Mouse (Mus musculus) CH12.LX (cell line): ENCODE data around the gene Efhc2. TPM values are rescaled to one million over a fixed set of nuclear protein-coding genes. Genes with fewer than 3 reads are reported as not detected.

Experiments used
- DNase-seq: peaks from one replicate; pipeline ENCODE4 v3.0.0-alpha.2; 2013; ENCODE audit errors: extremely low read depth
- H3K27ac ChIP-seq: 2 replicates; pipeline ENCODE4 v1.5.1; 2012; ENCODE audit warnings: low read depth, mild to moderate bottlenecking, control low read depth, moderate library complexity; ENCODE audit not compliant: insufficient read depth
- H3K27me3 ChIP-seq: replicated peaks from 2 replicates; pipeline ENCODE3; 2012; ENCODE audit warnings: inconsistent platforms
- H3K36me3 ChIP-seq, 2 experiments: replicated peaks in 1 of 2; 2 replicates each; pipeline versions ENCODE3 to v1.6.1; 2012; ENCODE audit warnings: inconsistent platforms in 1 of 2, low read length in 1 of 2, mild to moderate bottlenecking in 1 of 2, mixed read lengths in 1 of 2, moderate library complexity in 1 of 2; ENCODE audit not compliant: control insufficient read depth in 1 of 2, insufficient read depth in 1 of 2
- H3K4me1 ChIP-seq, 2 experiments: 2 replicates each; pipeline ENCODE4 v1.6.1; 2012; ENCODE audit warnings: inconsistent platforms in 1 of 2, moderate library complexity in 1 of 2; ENCODE audit not compliant: insufficient read depth in 2 of 2, control insufficient read depth in 1 of 2
- H3K4me2 ChIP-seq: 2 replicates; pipeline ENCODE4 v1.6.1; 2012; ENCODE audit warnings: low read depth, mild to moderate bottlenecking, control low read depth; ENCODE audit not compliant: poor library complexity, insufficient read depth, severe bottlenecking
- H3K4me3 ChIP-seq, 3 experiments: fragments of 150-350 bp in 1 of 3; sonication (generic) in 1 of 3; replicated peaks in 1 of 3; 2 replicates each; pipeline versions ENCODE3 to v1.5.1; 2011 to 2012; ENCODE audit warnings: low read depth in 2 of 3, low read length in 2 of 3, mild to moderate bottlenecking in 2 of 3, moderate library complexity in 2 of 3, control low read depth in 1 of 3, improper control_type of control experiment in 1 of 3, inconsistent platforms in 1 of 3, mixed read lengths in 1 of 3; ENCODE audit not compliant: poor library complexity in 1 of 3
- H3K79me2 ChIP-seq: replicated peaks from 2 replicates; pipeline ENCODE4 v1.6.1; 2012; ENCODE audit warnings: mild to moderate bottlenecking, moderate library complexity; ENCODE audit not compliant: control insufficient read depth, poor library complexity, insufficient read depth, severe bottlenecking; ENCODE audit errors: extremely low read depth
- H3K9ac ChIP-seq: 2 replicates; pipeline ENCODE4 v1.6.1; 2012; ENCODE audit warnings: low read depth, mild to moderate bottlenecking, control low read depth, moderate library complexity; ENCODE audit not compliant: insufficient read depth
- H3K9me3 ChIP-seq: replicated peaks from 2 replicates; pipeline ENCODE3; 2012; ENCODE audit warnings: low read length, inconsistent platforms, mixed read lengths
- CHD1 ChIP-seq: IDR thresholded peaks from 2 replicates; pipeline ENCODE4 v1.6.1; 2012; ENCODE audit warnings: low read depth, low read length, improper control_type of control experiment, inconsistent platforms
- CTCF ChIP-seq, 2 experiments: IDR thresholded peaks in 1 of 2; conservative IDR thresholded peaks in 1 of 2; 2 replicates each; pipeline ENCODE4 v1.5.1; 2011 to 2012; ENCODE audit warnings: low read depth in 2 of 2, low read length in 2 of 2, improper control_type of control experiment in 1 of 2, inconsistent platforms in 1 of 2, mild to moderate bottlenecking in 1 of 2, moderate library complexity in 1 of 2
- EP300 ChIP-seq: IDR thresholded peaks from 2 replicates; pipeline ENCODE4 v1.6.1; 2011; ENCODE audit warnings: low read length, improper control_type of control experiment
- ETS1 ChIP-seq: conservative IDR thresholded peaks from 2 replicates; pipeline ENCODE4 v1.6.1; 2012; ENCODE audit warnings: low read depth, mild to moderate bottlenecking, inconsistent platforms, low read length, improper control_type of control experiment, moderate library complexity
- GABPA ChIP-seq: IDR thresholded peaks from 2 replicates; pipeline ENCODE4 v1.6.1; 2012; ENCODE audit warnings: low read depth, low read length, improper control_type of control experiment, inconsistent platforms; ENCODE audit not compliant: insufficient replicate concordance
- HCFC1 ChIP-seq: IDR thresholded peaks from 2 replicates; pipeline ENCODE4 v1.6.1; 2012; ENCODE audit warnings: low read depth, mild to moderate bottlenecking, inconsistent platforms, low read length, improper control_type of control experiment
- IRF4 ChIP-seq: IDR thresholded peaks from 2 replicates; pipeline ENCODE4 v1.6.1; 2014; ENCODE audit warnings: low read depth, mild to moderate bottlenecking, inconsistent platforms, low read length, improper control_type of control experiment
- JUN ChIP-seq: IDR thresholded peaks from 2 replicates; pipeline ENCODE4 v1.6.1; 2011; ENCODE audit warnings: low read depth, mild to moderate bottlenecking, low read length, improper control_type of control experiment, moderate library complexity; ENCODE audit not compliant: insufficient read depth
- KAT2A ChIP-seq: IDR thresholded peaks from 2 replicates; pipeline ENCODE4 v1.6.1; 2012; ENCODE audit warnings: low read length, improper control_type of control experiment, inconsistent platforms; ENCODE audit not compliant: insufficient replicate concordance
- NRF1 ChIP-seq: IDR thresholded peaks from 2 replicates; pipeline ENCODE4 v1.6.1; 2014; ENCODE audit warnings: low read depth, mild to moderate bottlenecking, inconsistent platforms, low read length, improper control_type of control experiment, moderate library complexity
- PAX5 ChIP-seq: IDR thresholded peaks from 2 replicates; pipeline ENCODE4 v1.6.1; 2012; ENCODE audit warnings: low read length, inconsistent platforms, mixed read lengths
- POLR2AphosphoS2 ChIP-seq: IDR thresholded peaks from 2 replicates; pipeline ENCODE4 v1.6.1; 2011; ENCODE audit warnings: low read depth, low read length, improper control_type of control experiment
- RAD21 ChIP-seq: IDR thresholded peaks from 2 replicates; pipeline ENCODE4 v1.6.1; 2011; ENCODE audit warnings: low read depth, mild to moderate bottlenecking, low read length, improper control_type of control experiment, moderate library complexity
- RCOR1 ChIP-seq: conservative IDR thresholded peaks from 2 replicates; pipeline ENCODE4 v1.6.1; 2012; ENCODE audit warnings: low read depth, mild to moderate bottlenecking, inconsistent platforms, low read length, improper control_type of control experiment
- SIN3A ChIP-seq: IDR thresholded peaks from 2 replicates; pipeline ENCODE4 v1.6.1; 2012; ENCODE audit warnings: low read length, improper control_type of control experiment, inconsistent platforms
- SMC3 ChIP-seq: IDR thresholded peaks from 2 replicates; pipeline ENCODE4 v1.6.1; 2011; ENCODE audit warnings: low read depth, low read length, improper control_type of control experiment
- TBP ChIP-seq: conservative IDR thresholded peaks from 2 replicates; pipeline ENCODE4 v1.6.1; 2011; ENCODE audit warnings: low read depth, low read length, improper control_type of control experiment
- UBTF ChIP-seq: IDR thresholded peaks from 2 replicates; pipeline ENCODE4 v1.6.1; 2012; ENCODE audit warnings: low read depth, mild to moderate bottlenecking, inconsistent platforms, low read length, improper control_type of control experiment, moderate library complexity
- ZC3H11A ChIP-seq: IDR thresholded peaks from 2 replicates; pipeline ENCODE4 v1.6.1; 2012; ENCODE audit warnings: low read depth, mild to moderate bottlenecking, inconsistent platforms, low read length, improper control_type of control experiment
- dilution Hi-C: fragments of 300-500 bp; cut with MboI; formaldehyde crosslinking; loops from 2 replicates; pipeline ENCODE4 v1.14.3; 2020; ENCODE audit warnings: low sequenced_read_pairs; ENCODE audit not compliant: extremely low pct_unique_long_range_greater_than_20kb, extremely low pct_ligation_motif_present
- in situ Hi-C: fragments of 300-500 bp; cut with MboI; formaldehyde crosslinking; loops from 3 replicates; pipeline ENCODE4 v1.14.3; 2019; ENCODE audit warnings: low sequenced_read_pairs, low pct_ligation_motif_present, low pct_unique_long_range_greater_than_20kb, mixed read lengths
- polyA plus RNA-seq: library from polyadenylated mRNA; unstranded; fragments of >175 nt; gene quantifications from 2 replicates; pipeline ENCODE4 v1.2.1, GENCODE M21; 2012; ENCODE audit warnings: low read depth; ENCODE audit not compliant: insufficient read length
- total RNA-seq, 2 experiments: library from RNA; depleted of rRNA; stranded (reverse); fragments of 300-350 nt in 1 of 2; fragments of >200 nt in 1 of 2; gene quantifications; 2 replicates each; pipeline ENCODE4 v1.2.3; 2012 to 2014

Efhc2 gene
- total and polyA plus RNA-seq, 3 experiments, result not detected

DNA sequence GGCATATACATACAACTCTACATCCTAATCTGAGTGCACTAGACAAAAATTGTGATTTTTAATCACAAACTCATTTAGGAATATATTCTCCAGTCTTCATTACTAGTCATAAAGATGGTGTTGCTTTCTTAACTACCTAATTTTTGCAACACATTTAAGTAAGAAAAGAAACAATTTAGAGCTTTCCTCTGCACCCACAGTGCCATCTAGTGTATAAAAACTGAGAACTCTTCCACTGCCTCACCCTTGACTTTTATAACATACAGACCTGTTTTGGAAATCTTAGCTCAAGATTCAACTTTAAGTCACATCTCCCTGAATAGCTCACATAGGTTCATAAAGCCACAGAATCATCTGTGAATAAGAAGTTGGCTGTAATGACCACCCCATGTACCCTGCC, 101.7 kb downstream of the Efhc2 start:
- in situ Hi-C loops (no loop called here), dilution Hi-C loops (no loop called here)
- no peak overlapping the region for H3K9ac ChIP-seq
- no peaks in the 10 kb centered on the region for H3K79me2 ChIP-seq
- no peak overlapping the region for H3K27ac ChIP-seq
- H3K36me3 ChIP-seq, result no peaks in the 10 kb centered on the region
- H3K4me3 ChIP-seq, result no peak overlapping the region
- H3K27me3 ChIP-seq, result no peaks in the 10 kb centered on the region
- H3K4me1 ChIP-seq, result no peaks in the 10 kb centered on the region
- TF ChIP-seq PAX5 (no peak), RAD21 (peak; percentile 16), TBP (no peak), CTCF (conservative IDR thresholded peaks at IDR 0.05 in 1 of 2, IDR thresholded peaks at IDR 0.05 in 1 of 2; ENCODE audit: low read depth in 2 of 2, low read length in 2 of 2) (peak in 1 of 2 experiments; percentile 41; a peak in 2 of 4 replicates)
- no peaks in the 10 kb centered on the region for H3K9me3 ChIP-seq
- H3K4me2 ChIP-seq, result no peak overlapping the region
- DNase-seq, result no peak

DNA sequence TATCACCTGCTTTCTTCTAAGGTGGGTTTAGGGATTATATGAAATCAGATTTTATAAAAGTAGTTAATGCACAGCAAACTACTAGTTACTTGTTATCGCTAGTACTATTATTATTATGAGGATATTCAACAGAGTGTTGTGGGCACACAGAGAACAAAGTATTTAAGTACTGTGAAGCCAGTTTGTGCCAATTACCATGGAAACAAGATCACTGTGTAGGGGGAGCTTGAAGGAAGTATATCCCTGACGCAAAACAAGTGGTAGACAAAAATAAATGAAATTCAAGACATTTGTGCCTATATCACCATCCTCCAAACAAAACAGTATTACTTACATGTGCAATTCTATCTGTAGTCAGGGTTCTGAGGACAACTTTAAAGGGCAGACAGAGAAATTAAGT, 105.7 kb downstream of the Efhc2 start:
- H3K27me3 ChIP-seq, result no peaks in the 10 kb centered on the region

DNA sequence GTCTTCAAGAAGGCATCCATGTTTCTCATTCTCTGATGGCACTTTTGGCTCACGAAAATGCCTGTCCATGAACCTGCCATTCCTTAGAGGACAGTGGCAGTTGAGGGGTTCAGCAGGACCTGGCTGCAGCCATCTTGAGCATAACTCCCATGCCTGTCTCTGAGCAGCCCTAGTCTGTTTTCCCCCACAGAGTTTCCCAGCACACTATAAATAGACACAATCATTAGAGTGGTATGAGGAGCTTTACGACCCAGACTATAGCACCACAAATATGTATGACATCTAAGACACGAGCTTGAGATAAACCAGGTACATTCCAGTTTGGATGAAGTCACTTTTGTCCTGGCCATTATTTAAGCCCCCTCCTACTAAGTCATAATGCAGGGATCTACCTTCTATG, 143.4 kb downstream of the Efhc2 start:
- no peak overlapping the region for H3K9ac ChIP-seq
- H3K4me2 ChIP-seq, result no peak overlapping the region
- H3K36me3 ChIP-seq, result no peaks in the 10 kb centered on the region
- H3K4me3 ChIP-seq, result no peak overlapping the region
- TF ChIP-seq GABPA (no peak), JUN (no peak), POLR2AphosphoS2 (no peak), UBTF (no peak), NRF1 (no peak), ETS1 (no peak), KAT2A (no peak), ZC3H11A (no peak), EP300 (no peak), IRF4 (no peak), SIN3A (no peak), RCOR1 (no peak), CHD1 (no peak)
- in situ Hi-C loops, result no loop called here
- H3K27ac ChIP-seq, result no peak overlapping the region
- H3K9me3 ChIP-seq, result no peaks in the 10 kb centered on the region
- no peaks in the 10 kb centered on the region for H3K4me1 ChIP-seq
- H3K79me2 ChIP-seq, result no peaks in the 10 kb centered on the region
- dilution Hi-C loops, result no loop called here
- no peaks in the 10 kb centered on the region for H3K27me3 ChIP-seq
- no peak for DNase-seq

More for the DNA sequence above, 105.7 kb downstream of the Efhc2 start:
- H3K79me2 ChIP-seq, result no peaks in the 10 kb centered on the region
- in situ Hi-C loops, result no loop called here
- H3K4me1 ChIP-seq, result no peaks in the 10 kb centered on the region
- H3K27ac ChIP-seq, result no peak overlapping the region
- no peak overlapping the region for H3K4me3 ChIP-seq
- H3K36me3 ChIP-seq, result no peaks in the 10 kb centered on the region
- no peaks in the 10 kb centered on the region for H3K9me3 ChIP-seq
- no peak for DNase-seq
- TF ChIP-seq SIN3A (no peak), NRF1 (no peak), EP300 (no peak), SMC3 (no peak), HCFC1 (no peak)
- TF ChIP-seq, all 38 proteins: peak for 0
- dilution Hi-C loops, result no loop called here
- no peak overlapping the region for H3K9ac ChIP-seq
- H3K4me2 ChIP-seq, result no peak overlapping the region
